Mouse (Mus musculus): ENCODE results near the gene Clcnka.

GRCm38 (mm10) chr4:141408577-141408976, 10.1 kb upstream of the Clcnka start:
- no peak for TF ChIP-seq CTCF (IDR thresholded peaks at IDR 0.05; ENCODE audit: low read depth, low read length)
- no peak for TF ChIP-seq EP300 (IDR thresholded peaks at IDR 0.05; ENCODE audit: insufficient read depth, low read depth, low read length)

Data from ES-Bruce4 (cell line).